Mouse (Mus musculus) lung, adult 18-20 months (tissue): ENCODE data around the gene Meaf6.

ENCODE experiments used
- DNase-seq, 2 experiments: peaks; one replicate each; pipeline ENCODE4 v3.0.0; 2022; ENCODE audit warnings: mixed read lengths in 2 of 2

Meaf6 gene

DNA sequence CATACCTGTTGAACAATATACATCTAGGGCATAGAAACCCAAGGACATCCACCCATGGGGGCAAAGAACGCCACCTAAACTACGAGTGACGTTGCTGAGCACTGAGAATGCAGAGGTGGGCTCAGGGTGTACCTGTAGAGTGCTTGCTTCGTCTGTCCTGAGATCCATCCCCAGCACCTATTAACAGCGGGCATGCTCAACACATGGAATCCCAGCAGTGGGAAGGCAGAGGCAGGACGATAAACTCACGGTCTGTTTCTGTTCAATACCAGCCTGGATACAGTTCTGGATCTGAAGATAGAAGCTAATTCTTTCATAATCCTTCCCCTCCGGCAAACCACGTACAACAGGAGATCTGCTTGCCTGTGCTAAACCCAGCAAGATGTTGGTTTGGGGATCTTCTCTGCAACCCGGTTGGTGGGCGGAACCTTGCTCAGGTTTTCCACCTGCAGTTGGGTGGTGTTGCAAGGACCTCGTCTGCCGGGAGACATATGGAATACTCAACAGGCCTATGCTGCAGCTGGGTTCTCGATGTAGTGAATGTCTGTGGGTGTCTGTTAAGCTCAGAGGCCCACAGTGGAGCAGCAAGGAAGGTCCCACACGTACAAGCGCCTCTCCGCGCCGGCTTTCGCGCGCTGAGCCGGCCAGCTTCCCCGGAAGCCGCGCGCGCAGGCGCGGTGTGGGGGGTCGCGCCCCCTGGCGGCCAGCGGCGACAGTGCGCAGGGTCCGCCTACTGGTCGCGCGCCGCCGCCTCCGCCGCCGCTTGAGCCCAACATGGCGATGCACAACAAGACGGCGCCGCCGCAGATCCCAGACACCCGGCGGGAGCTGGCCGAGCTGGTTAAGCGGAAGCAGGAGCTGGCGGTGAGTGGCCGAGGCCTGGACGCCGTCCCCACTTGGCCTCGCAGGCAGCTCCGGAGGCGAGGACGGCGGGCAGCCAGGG is at the start of gene Meaf6:
Gene Meaf6, plus strand, starts transcription at position 732 of the 943 bp plus-strand sequence.
- DNase-seq, result peak; percentile 87 to 88

DNA sequence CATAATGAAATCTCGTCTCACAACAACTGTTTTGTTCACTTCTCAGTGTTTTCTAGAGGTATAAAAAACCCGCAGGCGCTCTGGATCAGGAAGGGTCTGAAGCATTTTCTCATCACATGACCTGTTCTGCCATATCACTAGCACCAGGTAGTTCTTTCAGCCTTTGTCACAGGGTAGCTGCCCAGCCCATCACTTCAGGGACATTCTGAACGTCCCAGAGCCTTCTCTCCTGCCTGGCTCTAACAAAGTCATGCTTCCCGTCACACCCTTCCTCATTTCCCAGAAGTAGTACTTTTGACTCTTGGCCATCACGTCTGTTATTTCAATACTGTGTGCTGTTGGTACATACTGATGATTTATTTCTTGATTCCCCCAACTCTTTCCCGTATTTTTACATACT is 40.5 kb upstream of the Meaf6 start:
- DNase-seq, result no peak

DNA sequence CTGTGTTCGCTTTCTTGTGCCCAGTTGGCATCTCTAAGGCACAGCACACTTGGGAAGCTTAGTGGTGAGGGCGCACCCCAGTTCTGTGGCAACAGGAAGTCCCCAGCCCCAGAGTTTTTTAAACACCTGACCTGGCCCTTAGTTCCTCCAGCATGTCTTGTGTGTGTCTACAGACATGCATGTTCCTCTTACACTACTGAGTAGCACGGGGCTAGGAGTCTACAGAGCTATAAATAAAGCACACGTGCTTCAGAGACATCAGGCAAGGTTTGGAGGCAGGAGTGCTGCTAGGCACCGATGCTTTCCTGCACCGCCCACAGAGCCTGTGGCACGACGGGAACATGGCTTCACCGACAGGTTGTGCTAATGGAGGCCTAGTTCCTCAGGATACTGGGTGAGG is 29.5 kb upstream of the Meaf6 start:
- DNase-seq, result no peak

DNA sequence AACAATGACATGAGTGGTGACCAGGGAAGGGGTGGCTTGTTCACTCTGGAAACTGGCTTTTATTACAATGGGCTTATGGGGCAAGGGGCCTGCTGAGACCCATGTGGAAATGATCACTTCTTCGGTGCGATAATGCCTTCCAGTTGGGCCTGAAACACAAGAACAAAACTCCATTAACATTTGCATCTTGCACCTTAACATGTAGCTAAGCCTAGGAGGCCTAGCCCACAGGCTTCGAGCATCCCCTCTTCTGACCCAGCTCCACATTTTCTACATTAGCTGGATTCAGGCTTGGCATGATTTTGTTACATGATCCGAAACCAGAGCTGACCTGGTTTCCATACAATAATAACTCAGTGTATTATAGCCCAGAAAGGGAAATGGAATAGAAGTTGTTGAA is 28.5 kb upstream of the Meaf6 start:
- no peak for DNase-seq

DNA sequence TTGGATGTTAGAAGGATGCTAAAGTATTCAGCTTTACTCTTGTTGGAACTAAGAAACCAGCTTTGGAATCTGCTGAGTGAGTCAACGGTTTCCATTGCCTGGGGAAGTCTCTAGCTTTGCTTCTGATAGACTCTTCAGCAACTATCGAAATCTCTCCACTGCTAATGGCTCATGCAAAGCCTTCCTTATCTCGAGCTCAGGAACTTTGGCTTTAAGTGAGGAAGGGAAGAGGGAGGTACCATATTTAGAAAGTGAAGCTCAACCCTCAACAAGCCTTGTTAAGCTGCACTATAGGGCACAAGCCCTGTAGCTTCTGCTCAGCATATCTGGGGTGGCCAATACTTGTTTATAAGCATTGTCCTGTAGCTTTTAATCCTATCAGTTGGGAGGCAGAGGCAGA is 27.7 kb upstream of the Meaf6 start:
- no peak for DNase-seq

DNA sequence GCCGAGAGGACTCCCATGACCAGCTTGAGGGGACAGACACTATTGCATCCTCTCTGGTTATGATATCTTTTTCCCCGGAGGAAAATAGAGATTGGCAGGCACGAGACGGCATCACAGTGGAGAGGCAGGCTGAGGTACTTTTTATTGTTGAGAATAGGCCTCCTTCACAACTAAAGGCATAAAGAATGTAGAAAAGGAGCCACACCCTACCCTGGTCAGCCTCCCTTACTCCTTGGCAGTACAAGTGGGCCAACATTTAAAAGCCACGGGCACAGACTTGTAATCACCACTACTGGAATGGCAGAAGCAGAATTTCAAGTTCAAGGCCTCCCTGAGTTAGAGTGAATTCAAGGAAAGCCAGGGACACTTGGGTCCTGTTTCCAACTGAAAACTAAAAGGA is 26.9 kb upstream of the Meaf6 start:
- DNase-seq, result peak; percentile 22 to 34

DNA sequence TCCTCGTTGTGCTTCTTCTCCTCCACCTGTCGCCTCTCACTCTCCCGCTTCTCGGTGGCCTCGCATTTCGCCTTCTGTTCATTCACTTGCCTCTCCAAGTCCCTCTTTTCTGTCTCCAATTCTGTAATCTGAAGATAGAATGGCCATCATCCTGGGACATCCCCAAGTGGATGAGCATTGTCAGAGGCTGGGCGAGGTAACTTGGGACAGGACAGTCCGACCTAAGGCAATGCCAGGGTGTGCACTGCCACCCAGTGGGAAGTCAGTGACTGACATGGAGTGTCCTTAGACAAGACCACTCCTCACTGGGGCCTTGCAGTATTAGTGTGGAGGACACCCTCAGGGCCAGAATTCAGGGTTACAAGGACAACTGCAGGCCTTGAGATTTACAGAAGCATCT is 25.9 kb upstream of the Meaf6 start:
- peak; percentile 54 to 65 for DNase-seq

DNA sequence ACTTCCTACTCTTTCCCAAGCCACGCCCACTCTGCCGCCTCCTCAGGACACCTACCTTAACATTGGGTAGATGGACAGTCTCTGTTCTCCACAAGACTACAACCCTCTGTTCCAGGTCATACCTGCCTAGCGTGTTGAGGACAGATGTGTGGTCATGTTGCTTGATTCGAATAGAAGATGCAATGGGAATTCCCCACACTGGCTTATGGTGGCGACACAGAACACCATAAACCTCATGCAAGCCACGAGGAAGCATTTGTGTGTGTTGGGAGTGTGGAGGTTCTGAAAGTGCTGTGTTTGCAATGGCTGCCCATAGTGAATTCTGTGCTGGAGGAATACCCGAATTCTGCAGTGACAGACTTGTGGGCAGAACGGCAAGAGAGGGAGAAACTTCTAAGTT is 21.1 kb upstream of the Meaf6 start:
- DNase-seq, result no peak

DNA sequence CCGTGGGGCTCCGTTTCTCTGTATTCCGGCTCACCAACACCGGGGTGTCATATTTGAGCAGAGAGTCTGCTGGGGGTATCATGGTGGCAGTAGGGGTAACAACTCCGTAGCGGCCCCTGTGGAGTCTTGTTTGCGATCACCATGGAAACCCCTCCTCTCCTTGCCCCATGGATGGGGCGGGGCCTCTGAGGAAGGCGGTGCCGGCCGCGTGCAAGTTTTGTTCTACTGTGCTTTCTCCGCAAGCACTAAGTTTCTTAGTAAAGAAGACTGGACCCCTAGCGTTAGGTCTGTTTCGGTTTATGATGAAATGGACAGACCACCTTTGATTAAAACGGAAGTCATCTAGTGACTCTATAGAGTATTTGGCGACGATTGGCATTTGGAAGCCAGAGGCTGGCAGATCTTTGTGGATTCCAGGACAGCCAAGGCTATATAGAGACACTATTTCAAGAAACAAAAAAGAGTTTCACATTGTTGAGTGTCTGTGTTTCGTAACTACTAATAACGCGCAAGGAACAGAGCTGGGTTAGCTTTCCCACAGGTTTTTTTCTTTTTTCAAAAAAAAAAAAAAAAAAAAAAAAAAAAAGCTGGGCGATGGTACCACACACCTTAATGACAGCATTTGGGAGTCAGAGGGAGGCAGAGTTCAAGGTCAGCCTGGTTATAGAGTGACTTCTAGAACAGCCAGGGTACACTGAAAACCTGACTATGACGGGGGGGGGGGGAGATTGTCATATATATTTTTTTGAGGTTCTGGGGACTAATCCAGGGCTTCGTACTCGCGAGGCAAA is 19.2 kb upstream of the Meaf6 start, which contains the start of gene Dnali1:
Gene Dnali1, minus strand, starts transcription at position 187 of the 791 bp plus-strand sequence.
- peak; percentile 71 to 79 for DNase-seq

DNA sequence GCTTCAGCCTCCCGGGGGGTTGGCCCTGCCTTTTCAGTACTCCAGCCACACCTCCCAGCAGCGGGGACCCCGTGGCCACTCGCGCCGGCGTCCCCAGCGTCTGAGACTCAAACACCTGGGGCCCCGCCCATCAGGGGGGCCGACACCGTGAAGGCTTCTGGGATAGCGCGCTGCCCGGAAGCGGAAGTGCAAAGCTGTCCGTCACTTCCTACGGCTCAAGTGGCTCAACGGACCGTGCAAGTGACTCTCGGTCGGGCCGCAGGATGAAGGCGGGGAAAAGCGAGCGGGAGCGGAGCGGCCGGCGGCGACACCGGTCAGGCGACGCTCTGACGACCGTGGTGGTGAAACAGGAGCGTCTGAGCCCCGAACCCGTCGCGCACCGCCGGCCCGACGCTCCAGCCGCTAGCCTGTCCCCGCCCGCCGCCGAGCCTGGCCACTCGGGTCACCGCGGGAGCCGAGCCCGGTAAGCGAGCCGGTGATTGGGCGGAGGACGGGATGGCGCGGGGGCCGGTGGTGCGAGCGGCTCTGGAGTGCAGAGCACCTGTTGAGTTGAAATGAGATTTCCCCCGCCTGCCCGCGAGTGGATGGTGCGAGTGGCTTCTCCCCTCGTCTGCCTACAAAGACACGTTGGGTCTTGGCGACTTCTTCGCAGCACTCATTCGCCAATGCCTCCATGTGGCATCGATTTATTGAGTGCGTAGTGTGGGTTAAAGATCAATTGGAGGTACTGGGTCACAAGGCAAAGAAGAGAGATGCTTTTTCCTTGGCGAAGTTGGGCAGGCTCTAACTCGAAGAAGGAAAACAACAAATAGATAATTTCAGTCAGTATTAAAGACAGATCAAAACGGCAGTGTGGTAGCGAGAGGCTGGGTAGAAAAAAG is 18.2 kb upstream of the Meaf6 start, which contains the start of gene Snip1:
Gene Snip1, plus strand, starts transcription at position 183 of the 881 bp plus-strand sequence.
- DNase-seq, result peak; percentile 95 to 96

DNA sequence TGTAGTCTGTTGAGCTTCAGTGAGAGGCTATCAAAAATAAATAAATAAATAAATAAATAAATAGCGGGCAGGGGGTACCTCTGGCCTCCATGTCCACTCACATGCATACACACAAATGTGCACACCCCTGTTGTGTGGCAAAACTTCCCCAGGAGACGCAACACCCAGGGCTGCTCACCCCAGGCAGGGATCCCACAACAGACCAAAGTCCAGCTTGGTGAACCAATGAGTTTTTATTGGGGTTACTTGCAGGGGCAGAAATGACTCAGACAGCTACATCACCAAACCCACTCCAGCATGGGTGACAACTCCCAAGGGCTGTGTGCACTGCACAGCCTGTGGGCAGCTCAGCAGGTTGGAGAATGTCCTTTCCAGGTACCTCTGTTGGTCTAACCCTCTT is 7.2 kb upstream of the Meaf6 start:
- DNase-seq, result no peak

DNA sequence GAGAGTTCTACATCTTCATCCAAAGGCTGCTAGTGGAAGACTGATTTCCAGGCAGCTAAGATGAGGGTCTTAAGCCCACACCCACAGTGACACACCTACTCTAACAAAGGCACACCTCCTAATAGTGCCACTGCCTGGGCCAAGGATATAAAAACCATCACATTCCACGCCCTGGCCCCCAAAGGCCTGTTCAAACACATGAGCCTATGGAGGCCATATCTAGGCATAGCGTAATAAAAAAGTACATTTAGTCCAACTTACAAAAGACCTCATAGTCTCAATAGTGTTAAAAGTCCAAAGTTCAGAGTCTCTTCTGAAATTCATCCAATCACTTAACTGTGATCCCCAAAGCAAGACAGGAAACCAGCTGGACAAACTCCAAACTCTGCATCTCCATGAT is 6.2 kb upstream of the Meaf6 start:
- no peak for DNase-seq

DNA sequence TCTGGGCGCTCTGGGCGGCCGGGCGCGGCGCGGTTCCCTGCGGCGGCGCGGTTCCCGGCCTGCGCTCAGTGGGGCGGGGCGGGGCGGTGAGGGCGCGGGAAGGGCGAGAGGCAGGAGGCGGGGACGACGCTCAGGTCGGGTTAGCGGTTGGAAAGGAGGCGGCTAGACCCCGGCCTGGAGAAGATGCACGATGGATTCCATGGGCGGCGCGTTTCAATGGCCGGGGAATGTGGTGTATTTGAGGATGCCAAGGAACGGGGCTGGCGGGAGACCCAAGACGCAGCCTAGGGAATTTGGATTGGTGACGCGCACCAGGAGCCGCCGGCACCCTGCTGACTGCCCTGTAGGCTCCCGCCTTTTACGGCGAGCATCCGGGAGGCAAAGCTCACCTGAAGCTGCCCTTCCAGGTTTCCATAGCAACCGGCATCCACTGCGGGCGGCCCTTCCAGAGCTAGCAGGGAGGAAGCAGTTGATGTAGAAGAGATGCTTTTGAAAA is 460 bp downstream of the Meaf6 start:
- DNase-seq, result peak in 1 of 2 experiments; percentile 75

DNA sequence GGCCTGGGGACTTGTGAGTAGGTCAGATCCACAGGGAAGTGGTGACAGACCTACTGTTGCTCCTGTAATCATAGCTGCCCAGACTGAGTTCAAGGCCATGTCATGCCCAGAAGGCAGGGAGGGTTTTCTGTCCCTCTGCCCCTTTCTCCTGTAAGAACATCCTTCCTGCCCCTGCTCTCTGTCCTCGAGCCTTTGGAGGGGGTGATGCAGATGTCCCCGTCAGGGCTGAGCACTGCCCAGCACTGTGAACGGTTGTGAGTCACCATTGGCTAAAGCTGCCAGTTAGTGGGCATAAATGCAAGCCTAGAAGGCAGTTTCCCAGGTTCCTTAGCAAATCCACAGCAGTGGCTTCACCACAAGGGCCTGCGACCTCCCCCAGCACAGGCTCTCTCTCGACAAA is 8.1 kb downstream of the Meaf6 start:
- DNase-seq, result no peak

DNA sequence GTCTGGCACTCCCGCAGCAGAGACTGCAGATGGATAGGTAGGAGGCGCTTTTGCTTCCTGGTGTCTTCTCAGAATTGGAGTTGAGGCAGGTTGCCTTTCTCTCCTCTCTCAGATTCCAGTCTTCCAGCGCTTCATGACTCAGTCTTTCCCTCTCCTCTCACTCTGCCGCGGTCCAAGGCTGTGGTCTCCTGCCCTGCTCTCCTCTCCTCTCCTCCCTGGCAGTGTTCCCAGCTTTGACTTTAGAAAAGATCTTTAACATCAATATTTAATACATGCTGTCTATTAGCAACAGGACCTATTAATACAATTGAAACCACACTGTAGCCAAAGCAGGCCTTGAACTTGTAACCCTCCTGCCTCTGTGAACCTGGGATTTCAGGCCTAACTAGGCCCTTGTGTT is 11.1 kb downstream of the Meaf6 start:
- DNase-seq, result no peak

DNA sequence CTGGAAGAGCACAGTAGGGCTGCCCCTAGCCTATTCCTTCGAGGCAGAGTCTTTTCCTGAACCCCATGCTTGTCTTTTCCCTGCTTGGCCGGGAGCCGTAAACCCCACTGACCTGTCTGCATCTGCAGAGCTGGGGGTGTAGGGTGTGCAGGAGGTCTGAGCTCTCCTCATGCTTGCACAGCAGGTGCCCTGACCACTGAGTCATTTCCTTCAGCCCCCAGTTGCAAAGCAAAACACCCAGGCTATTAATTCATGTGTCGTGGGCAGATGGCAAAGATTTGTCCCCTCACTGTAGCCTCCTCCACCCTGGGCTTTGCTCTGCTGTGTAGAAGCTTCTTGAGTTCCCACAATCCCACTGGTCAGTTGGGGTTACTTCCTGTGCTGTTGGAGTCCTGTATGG is 12.5 kb downstream of the Meaf6 start:
- DNase-seq, result no peak

DNA sequence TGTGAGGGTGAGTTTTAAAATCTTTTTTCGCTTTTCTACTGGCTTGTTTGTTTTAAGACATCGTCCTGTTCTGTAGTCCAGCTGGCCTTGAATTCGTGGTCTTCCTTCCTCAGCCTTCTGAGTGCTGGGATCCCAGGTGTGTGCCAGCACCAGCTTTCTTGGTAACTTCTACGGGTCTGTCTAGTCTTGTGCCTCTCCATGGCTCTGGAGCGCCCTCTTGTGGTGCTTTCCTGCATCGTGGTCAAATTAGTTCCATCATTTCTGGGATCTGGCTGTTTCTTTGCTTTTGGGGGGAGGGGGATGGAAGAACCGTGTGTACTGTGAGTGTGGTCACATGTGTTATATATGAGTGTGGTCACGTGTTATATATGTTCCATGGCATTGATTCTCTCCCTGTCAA is 14.5 kb downstream of the Meaf6 start:
- peak; percentile 73 to 77 for DNase-seq

DNA sequence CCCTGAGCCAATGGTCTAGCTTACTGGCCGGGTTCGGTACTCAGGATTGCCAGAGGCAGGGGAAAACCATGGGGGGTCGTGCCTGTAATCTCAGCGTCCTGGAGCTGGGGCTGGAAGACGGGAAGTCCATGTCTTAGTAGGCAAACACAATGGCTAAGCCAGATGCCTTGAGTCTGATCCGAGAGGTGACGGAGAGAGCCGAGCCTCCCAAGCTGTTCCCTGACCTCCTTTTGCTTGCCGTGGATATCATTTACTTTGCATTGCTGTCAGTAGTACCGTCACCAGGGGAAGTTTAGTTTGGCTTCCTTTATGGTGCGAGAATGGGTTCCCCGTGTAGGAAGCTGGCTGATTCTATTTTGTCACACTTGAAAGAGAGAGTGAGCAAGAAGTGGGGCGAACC is 16.4 kb downstream of the Meaf6 start:
- DNase-seq, result no peak

DNA sequence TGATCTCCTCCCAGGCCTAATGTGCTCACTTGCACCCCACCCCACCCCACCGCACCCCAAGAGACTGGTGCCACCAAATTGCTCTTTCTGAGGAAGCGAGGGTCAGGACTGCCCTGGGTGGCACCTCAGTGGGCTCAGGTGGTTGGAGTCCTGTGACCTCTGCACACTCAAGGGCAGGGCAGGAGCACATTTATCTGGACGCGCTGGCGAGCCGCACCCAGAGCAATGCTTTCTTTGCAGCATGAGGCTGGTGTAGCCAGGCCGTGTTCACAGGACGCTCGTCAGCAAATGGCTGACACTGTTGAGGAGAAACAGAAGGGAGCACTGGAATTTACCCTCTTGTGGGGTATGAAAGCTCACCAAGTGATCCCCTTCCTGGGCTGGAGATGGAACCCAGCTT is 20.4 kb downstream of the Meaf6 start:
- DNase-seq, result no peak

DNA sequence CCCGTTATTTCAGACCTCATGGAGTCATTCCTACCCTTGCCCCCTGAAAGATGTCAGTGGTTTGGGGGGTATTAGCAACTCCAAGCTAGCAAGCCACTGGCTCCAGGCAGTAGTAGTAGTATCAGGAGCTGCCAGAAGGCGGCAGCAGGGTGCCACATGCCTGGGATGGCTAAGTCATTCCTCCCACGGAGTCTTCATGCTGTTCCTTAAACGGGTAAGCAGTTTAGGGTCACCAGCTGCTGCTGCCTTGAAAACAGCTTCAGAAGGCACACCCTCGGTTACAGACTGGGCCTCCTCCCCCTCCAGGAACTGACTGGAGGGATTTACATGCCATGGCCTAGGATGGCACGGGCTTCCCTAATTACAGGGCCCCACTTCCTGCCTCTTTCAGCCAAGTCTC is 29.7 kb downstream of the Meaf6 start:
- peak; percentile 82 to 86 for DNase-seq

DNA sequence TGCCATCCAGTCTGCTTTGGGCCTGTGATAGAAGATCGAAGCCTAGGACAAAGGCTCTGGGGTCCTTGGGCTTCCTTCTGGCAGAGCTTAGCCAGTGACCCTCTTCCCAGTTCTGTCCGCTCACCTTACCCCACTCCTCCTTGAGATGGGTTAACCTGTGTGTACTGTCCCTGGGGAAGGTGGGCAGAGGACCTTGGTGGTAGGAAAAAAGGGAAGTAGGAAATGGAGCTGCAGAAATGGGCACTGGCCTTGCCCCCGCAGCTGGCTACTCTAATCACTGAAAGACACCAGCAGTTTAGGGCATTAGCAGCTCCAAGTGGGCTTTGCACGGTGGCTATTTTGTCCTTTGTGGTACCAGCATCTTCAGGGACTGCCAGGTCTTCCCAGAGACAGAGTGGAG is 30.1 kb downstream of the Meaf6 start:
- no peak for DNase-seq

DNA sequence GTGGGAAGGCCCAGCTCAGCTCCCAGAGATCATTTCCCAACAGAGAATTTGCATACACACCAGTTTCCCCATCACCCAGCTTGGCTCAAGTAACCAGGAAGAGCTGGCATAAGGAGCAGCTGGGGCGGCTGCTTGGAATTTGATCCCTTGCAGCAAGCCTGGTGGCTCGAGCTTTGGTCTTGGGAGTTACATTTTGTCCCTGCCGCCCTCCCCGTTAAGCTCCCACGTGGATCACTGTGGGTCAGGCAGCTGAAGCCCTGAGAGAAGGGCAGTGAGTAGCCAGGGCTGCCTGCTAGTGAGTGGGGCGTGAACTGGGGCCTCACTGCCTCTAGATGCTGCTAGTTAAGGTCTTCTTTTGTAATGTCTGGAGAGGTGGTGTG is 30.8 kb downstream of the Meaf6 start:
- DNase-seq, result peak; percentile 80 to 82
